Mouse (Mus musculus): ENCODE measurements around the gene Cbll1. TPM values are rescaled to one million over a fixed set of nuclear protein-coding genes. Genes with fewer than 3 reads are reported as not detected.

The Cbll1 gene
- polyA plus RNA-seq, 1 experiment from 2014 or later = 13.1 TPM

GRCm38 (mm10) chr12:31513724-31514503, 14.5 kb upstream of the Cbll1 start:
- H3K27me3 ChIP-seq (ENCODE audit: insufficient read depth, low read length) = no peaks in the 10 kb centered on the region
- H3K27ac ChIP-seq = no peak overlapping the region
- DNase-seq (ENCODE audit: low spot score) (no peak), ATAC-seq (replicated peaks; ENCODE audit: low FRiP score, low read depth) (no peak)
- no peak overlapping the region for H3K4me2 ChIP-seq (ENCODE audit: low read length)
- no peaks in the 10 kb centered on the region for H3K9me3 ChIP-seq (replicated peaks; ENCODE audit: low read length)
- H3K9ac ChIP-seq (ENCODE audit: low read depth, low read length) = no peak overlapping the region
- H3K36me3 ChIP-seq (ENCODE audit: insufficient read depth, low read length) = no peaks in the 10 kb centered on the region
- H3K4me1 ChIP-seq (replicated peaks; ENCODE audit: insufficient read depth, low read length) = no peaks in the 10 kb centered on the region
- WGBS = 68% methylated on average over 6 of the region's 6 CpGs
- no peak for TF ChIP-seq CTCF (IDR thresholded peaks at IDR 0.05; ENCODE audit: low read depth)
- H3K4me3 ChIP-seq (replicated peaks; ENCODE audit: low read depth, low read length) = no peak overlapping the region

GRCm38 (mm10) chr12:31512634-31513411, 13.4 kb upstream of the Cbll1 start:
- no peak overlapping the region for H3K4me2 ChIP-seq (ENCODE audit: low read length)
- H3K27ac ChIP-seq = no peak overlapping the region
- no peak overlapping the region for H3K9ac ChIP-seq (ENCODE audit: low read depth, low read length)
- H3K36me3 ChIP-seq (ENCODE audit: insufficient read depth, low read length) = no peaks in the 10 kb centered on the region
- TF ChIP-seq CTCF (IDR thresholded peaks at IDR 0.05; ENCODE audit: low read depth) = no peak
- no peak for DNase-seq (ENCODE audit: low spot score)
- no peaks in the 10 kb centered on the region for H3K4me1 ChIP-seq (replicated peaks; ENCODE audit: insufficient read depth, low read length)
- no peaks in the 10 kb centered on the region for H3K27me3 ChIP-seq (ENCODE audit: insufficient read depth, low read length)
- H3K9me3 ChIP-seq (replicated peaks; ENCODE audit: low read length) = no peaks in the 10 kb centered on the region
- 76% methylated on average over 14 of the region's 14 CpGs for WGBS
- no peak for ATAC-seq (replicated peaks; ENCODE audit: low FRiP score, low read depth)
- H3K4me3 ChIP-seq (replicated peaks; ENCODE audit: low read depth, low read length) = no peak overlapping the region

- 62% methylated on average over 5 of the region's 5 CpGs for WGBS
Observed at GRCm38 (mm10) chr12:31511218-31511617, 11.8 kb upstream of the Cbll1 start.

GRCm38 (mm10) chr12:31508496-31508895, 9.1 kb upstream of the Cbll1 start:
- Histone ChIP-seq H3K9ac (ENCODE audit: low read depth, low read length) (no peak overlapping the region), H3K9me3 (replicated peaks; ENCODE audit: low read length) (no peaks in the 10 kb centered on the region), H3K4me1 (replicated peaks; ENCODE audit: insufficient read depth, low read length) (no peaks in the 10 kb centered on the region), H3K4me2 (ENCODE audit: low read length) (no peak overlapping the region), H3K27me3 (ENCODE audit: insufficient read depth, low read length) (no peaks in the 10 kb centered on the region), H3K27ac (no peak overlapping the region), H3K36me3 (ENCODE audit: insufficient read depth, low read length) (no peaks in the 10 kb centered on the region), H3K4me3 (replicated peaks; ENCODE audit: low read depth, low read length) (no peak overlapping the region)
- ATAC-seq (replicated peaks; ENCODE audit: low FRiP score, low read depth) (no peak), DNase-seq (ENCODE audit: low spot score) (no peak)
- WGBS = 85% methylated on average over 6 of the region's 6 CpGs
- no peak for TF ChIP-seq CTCF (IDR thresholded peaks at IDR 0.05; ENCODE audit: low read depth)

More at GRCm38 (mm10) chr12:31511218-31511617, 11.8 kb upstream of the Cbll1 start:
- Histone ChIP-seq H3K27me3 (ENCODE audit: insufficient read depth, low read length) (no peaks in the 10 kb centered on the region), H3K4me3 (replicated peaks; ENCODE audit: low read depth, low read length) (no peak overlapping the region), H3K9me3 (replicated peaks; ENCODE audit: low read length) (no peaks in the 10 kb centered on the region), H3K9ac (ENCODE audit: low read depth, low read length) (no peak overlapping the region), H3K27ac (no peak overlapping the region), H3K36me3 (ENCODE audit: insufficient read depth, low read length) (no peaks in the 10 kb centered on the region), H3K4me1 (replicated peaks; ENCODE audit: insufficient read depth, low read length) (no peaks in the 10 kb centered on the region), H3K4me2 (ENCODE audit: low read length) (no peak overlapping the region)
- no peak for DNase-seq (ENCODE audit: low spot score)
- TF ChIP-seq CTCF (IDR thresholded peaks at IDR 0.05; ENCODE audit: low read depth) = no peak
- ATAC-seq (replicated peaks; ENCODE audit: low FRiP score, low read depth) = no peak

GRCm38 (mm10) chr12:31507718-31508364, 8.4 kb upstream of the Cbll1 start:
- Histone ChIP-seq H3K9me3 (replicated peaks; ENCODE audit: low read length) (no peaks in the 10 kb centered on the region), H3K27ac (no peak overlapping the region), H3K4me2 (ENCODE audit: low read length) (no peak overlapping the region), H3K27me3 (ENCODE audit: insufficient read depth, low read length) (no peaks in the 10 kb centered on the region), H3K4me1 (replicated peaks; ENCODE audit: insufficient read depth, low read length) (no peaks in the 10 kb centered on the region), H3K9ac (ENCODE audit: low read depth, low read length) (no peak overlapping the region), H3K36me3 (ENCODE audit: insufficient read depth, low read length) (no peaks in the 10 kb centered on the region), H3K4me3 (replicated peaks; ENCODE audit: low read depth, low read length) (no peak overlapping the region)
- peak; percentile 76 for DNase-seq (ENCODE audit: low spot score)
- peak; percentile 84 for TF ChIP-seq CTCF (IDR thresholded peaks at IDR 0.05; ENCODE audit: low read depth)
- 38% methylated on average over 6 of the region's 6 CpGs for WGBS
- no peak for ATAC-seq (replicated peaks; ENCODE audit: low FRiP score, low read depth)

- TF ChIP-seq CTCF (IDR thresholded peaks at IDR 0.05; ENCODE audit: low read depth) = peak; percentile 57
Observed at GRCm38 (mm10) chr12:31503211-31503610, 3.8 kb upstream of the Cbll1 start.

More at GRCm38 (mm10) chr12:31503211-31503610, 3.8 kb upstream of the Cbll1 start:
- ATAC-seq (replicated peaks; ENCODE audit: low FRiP score, low read depth) = no peak
- Histone ChIP-seq H3K27ac (no peak overlapping the region), H3K27me3 (ENCODE audit: insufficient read depth, low read length) (no peaks in the 10 kb centered on the region), H3K36me3 (ENCODE audit: insufficient read depth, low read length) (no peaks in the 10 kb centered on the region), H3K4me3 (replicated peaks; ENCODE audit: low read depth, low read length) (no peak overlapping the region), H3K4me1 (replicated peaks; ENCODE audit: insufficient read depth, low read length) (no peaks in the 10 kb centered on the region), H3K9ac (ENCODE audit: low read depth, low read length) (no peak overlapping the region), H3K4me2 (ENCODE audit: low read length) (no peak overlapping the region), H3K9me3 (replicated peaks; ENCODE audit: low read length) (no peaks in the 10 kb centered on the region)
- DNase-seq (ENCODE audit: low spot score) = no peak

Measured in kidney, postnatal 0 days (tissue).